Mouse (Mus musculus) T-helper 2 cell (primary cell): ENCODE measurements around the gene Stox1.

Source experiments
- in situ Hi-C: fragments of 300-600 bp; cut with MboI, MseI; formaldehyde crosslinking; loops from one replicate; pipeline ENCODE4 v1.15.1; 2025; ENCODE audit warnings: high pct_unique_total_duplicates

The Stox1 gene

DNA sequence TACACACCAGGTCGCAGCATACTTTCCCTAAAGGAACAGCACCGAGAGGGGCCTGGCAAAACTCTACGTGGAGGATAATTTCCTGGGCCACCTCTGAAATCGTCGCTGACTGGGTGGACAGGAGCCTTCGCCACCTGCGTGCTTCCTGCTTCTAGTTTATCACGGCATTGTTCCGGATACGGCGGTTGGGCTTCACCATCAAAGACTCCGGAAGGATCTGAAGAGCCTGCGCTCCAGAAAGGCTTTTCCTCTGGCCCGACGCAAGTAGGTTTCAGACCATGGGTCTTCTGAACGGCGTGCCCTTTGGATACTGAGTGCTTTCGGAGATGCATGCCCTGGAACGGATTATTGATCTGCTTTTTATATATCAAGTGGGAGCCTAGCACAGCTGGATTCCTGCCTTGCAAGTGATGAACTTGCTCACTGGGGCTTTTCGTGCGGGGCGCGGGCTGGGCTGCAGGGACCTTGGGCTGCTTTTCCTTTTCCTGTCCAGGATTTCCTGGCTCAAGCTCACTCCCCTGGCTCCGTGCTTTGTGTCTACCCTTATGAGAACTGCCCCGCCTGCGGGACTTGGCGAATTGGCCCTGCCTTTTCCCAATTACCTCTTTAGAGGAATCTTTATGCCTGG, 60.9 kb downstream of the Stox1 start:
- in situ Hi-C loops, result no loop called here

DNA sequence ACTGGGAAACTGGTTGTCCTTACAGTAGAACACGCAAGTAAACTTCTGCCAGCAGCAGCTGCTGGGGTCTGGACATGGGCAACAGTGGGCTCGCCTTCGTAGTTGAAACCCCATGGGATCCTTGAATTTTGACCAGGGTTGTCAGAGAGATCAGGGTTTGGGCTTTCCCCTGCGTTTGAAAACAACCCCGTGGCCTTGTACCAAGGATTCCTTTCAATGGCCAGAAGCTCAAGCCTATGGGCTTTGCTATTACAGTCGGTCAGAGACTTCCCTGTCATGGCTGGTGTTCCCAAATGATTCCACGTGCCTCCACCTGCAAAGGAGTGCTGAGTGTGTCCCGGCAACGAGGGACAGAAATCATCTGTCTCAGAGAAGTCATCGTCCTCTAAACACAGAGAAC, 61.8 kb downstream of the Stox1 start:
- in situ Hi-C loops, result no loop called here

DNA sequence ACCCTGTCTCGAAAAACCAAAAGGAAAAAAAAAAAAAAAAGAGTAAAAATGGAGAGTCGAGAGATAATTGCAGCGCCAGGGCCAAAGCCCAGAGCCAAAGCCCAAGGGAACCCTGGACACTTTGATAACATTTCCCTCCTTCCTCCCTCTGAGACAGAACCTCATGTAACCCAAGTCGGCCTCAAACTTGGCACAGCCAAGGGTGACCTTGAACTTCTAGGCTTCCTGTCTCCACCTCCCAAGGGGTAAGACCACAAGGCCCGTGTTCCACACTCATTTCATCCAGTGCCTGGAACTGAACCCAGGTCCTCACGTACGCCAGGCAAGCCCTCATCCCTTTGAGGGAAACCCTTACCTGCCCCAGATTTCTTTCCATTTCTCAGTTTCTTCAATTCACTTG, 69.2 kb downstream of the Stox1 start:
- in situ Hi-C loops, result no loop called here

DNA sequence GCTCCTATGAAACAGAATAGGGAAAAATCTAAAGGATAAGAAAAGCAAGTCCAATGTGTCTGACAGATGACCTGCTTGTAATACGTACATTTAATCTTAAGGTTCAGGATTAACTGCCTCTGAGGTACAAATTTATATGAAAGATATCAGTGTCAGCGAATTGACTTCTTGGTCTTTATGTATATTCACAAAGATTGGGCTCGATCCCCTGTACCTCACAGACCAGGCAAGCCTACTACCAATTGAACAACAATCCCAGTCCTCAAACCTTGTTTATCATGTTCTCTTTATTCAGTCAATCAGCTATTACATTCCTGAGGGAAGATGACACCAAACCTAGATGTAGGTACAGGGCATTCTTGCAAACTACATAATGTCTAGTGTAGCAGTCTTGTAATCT, 74.0 kb downstream of the Stox1 start:
- in situ Hi-C loops, result no loop called here

DNA sequence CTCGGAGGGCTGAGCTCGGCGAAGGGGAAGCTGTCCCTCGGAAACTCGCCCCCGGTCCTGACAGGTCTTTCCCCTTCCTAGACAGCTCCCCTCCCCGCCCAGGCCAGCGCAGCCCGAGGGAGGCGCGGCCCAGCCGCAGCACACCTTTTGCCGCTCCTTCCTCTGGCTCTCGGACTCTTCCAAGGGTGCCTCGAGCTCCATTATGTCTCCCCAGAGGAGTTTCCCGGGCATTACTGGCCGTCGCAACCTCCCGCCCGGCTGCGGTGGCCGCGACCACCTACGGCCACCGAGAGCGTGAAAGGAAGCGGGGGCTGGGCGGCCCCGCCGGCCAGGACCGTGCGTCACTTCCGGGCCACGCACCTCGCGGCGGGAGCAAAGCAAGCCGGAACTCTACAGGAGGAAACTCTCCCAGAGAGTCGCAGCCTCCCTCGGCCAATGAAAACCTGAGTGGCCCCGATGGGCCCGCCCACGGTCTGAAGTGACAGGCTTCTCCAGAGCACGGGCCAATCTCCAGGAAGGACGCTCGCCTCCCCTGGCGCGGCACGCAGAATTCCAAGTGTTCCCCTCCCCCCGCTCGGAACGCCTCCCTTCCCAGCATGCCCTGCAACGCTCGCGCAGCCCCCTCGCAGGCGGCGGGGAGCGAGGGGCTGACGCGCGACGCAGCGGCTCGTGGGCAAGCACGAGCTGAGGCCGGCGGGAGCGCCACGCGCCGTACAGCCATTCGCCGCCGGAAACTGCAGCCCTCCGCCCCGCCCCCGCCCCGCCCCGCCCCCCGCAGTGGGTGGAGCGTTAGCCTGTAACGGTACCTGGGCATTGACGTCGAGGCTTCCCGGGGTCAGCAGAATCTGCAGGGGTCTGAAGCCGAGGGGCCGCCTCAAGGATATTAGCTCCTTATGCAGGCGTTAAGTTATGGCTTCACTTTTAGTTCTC, 74.8 kb downstream of the Stox1 start, which contains the start of gene Ddx50:
Gene Ddx50 (minus strand): TSS at position 338 of the 930 bp plus-strand sequence.
- in situ Hi-C loops, result no loop called here

DNA sequence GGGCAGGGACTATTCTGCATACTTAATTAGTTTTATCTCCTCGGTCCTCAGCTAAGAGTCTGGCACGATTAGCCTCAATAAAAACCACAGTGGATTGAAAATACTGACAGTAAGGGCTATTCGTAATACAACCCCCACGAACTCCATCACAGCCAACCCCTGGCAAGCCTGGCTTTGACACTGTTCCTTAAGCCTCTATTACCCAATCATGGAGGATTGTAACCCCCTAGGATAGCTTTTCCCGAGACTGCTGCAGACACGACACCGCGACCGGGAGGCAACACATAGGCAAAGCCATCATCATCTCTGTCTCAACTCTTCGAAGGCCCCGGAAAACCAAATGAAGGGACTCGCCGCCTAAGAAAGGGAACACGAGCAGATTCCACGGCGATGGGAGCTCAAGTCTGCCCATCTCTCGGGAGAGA, 75.6 kb downstream of the Stox1 start:
- in situ Hi-C loops, result no loop called here
